Mouse (Mus musculus) forebrain, embryonic 13.5 days (tissue): ENCODE measurements at regions not wholly inside any gene's neighbourhood (a gene's known extent, or its start where the extent isn't known, plus 50 kb on each side); places are given as distances from the start of the nearest gene placed in this dataset.

ENCODE experiments used
- ATAC-seq: fragments of 200-750 bp; cut with Nextera tagmentation; 2 replicates; pipeline ENCODE4 v1.8.0; 2017
- H3K27ac ChIP-seq: fragments of 300-500 bp; sonication (generic); 2 replicates; pipeline ENCODE4 v1.5.1; 2015; ENCODE audit warnings: inconsistent platforms, mild to moderate bottlenecking, moderate library complexity
- H3K27me3 ChIP-seq: fragments of 300-500 bp; sonication (generic); 2 replicates; pipeline ENCODE4 v1.6.1; 2015; ENCODE audit warnings: mild to moderate bottlenecking, inconsistent platforms
- H3K36me3 ChIP-seq: fragments of 300-500 bp; sonication (generic); 2 replicates; pipeline ENCODE4 v1.6.1; 2015; ENCODE audit warnings: mild to moderate bottlenecking, inconsistent platforms; ENCODE audit not compliant: poor library complexity, severe bottlenecking
- H3K4me1 ChIP-seq: fragments of 300-500 bp; sonication (generic); 2 replicates; pipeline ENCODE4 v1.6.1; 2015; ENCODE audit warnings: inconsistent platforms
- H3K4me2 ChIP-seq: fragments of 300-500 bp; sonication (generic); 2 replicates; pipeline ENCODE4 v1.6.1; 2015; ENCODE audit warnings: inconsistent platforms, mild to moderate bottlenecking, moderate library complexity
- H3K4me3 ChIP-seq: fragments of 300-500 bp; sonication (generic); 2 replicates; pipeline ENCODE4 v1.5.1; 2015; ENCODE audit warnings: mild to moderate bottlenecking, inconsistent platforms
- H3K9ac ChIP-seq: fragments of 300-500 bp; sonication (generic); 2 replicates; pipeline ENCODE4 v1.6.1; 2015; ENCODE audit warnings: mild to moderate bottlenecking, inconsistent platforms
- H3K9me3 ChIP-seq: fragments of 300-500 bp; sonication (generic); replicated peaks from 2 replicates; pipeline ENCODE4 v1.6.1; 2016; ENCODE audit warnings: inconsistent platforms
- WGBS: fragments of 180-500 bp; shearing (Covaris S2); methylation state at CpG from one replicate; pipeline ENCODE4 v1.1.7; 2015; 5-methylcytosine and 5-hydroxymethylcytosine counted together

- WGBS = 60% methylated on average over 5 of the region's 5 CpGs
- no peak for ATAC-seq
Observed at GRCm38 (mm10) chr8:116403366-116403765, 101.4 kb upstream of the Dynlrb2 start.

DNA sequence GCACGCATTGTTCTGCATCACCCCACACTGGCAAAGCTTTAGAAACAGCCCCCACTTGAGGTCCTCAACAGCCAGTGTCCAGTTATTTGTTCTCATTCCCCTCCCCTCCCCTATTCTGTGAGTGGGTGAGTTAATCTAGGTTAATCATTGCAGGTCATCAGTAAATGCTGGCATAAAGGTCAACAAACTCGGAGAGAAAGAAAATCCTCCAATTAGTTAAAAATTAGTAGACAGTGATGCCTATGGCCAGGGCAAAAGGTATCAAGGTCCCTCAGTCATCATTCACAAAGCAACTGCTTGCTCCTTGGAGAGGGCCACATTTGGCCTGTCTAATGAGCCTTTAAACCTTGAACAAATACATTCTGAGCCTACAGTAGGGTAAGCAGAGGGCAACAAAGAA lies 105.3 kb upstream of the Dynlrb2 start:
- H3K4me1 ChIP-seq = no peaks in the 10 kb centered on the region
- no peak overlapping the region for H3K4me3 ChIP-seq
- no peak overlapping the region for H3K4me2 ChIP-seq
- no peak overlapping the region for H3K9ac ChIP-seq
- ATAC-seq = no peak
- peaks cover 3% of the 10 kb centered on the region; the same call in 1 of the 2 replicates for H3K9me3 ChIP-seq
- WGBS = 56% methylated on average over 2 of the region's 2 CpGs
- H3K27ac ChIP-seq = no peak overlapping the region
- H3K36me3 ChIP-seq = no peaks in the 10 kb centered on the region
- H3K27me3 ChIP-seq = no peaks in the 10 kb centered on the region

More at GRCm38 (mm10) chr8:116403366-116403765, 101.4 kb upstream of the Dynlrb2 start:
- Histone ChIP-seq H3K36me3 (no peaks in the 10 kb centered on the region), H3K4me3 (no peak overlapping the region), H3K27me3 (no peaks in the 10 kb centered on the region), H3K9ac (no peak overlapping the region), H3K4me1 (no peaks in the 10 kb centered on the region), H3K9me3 (no peaks in the 10 kb centered on the region; the same call in 1 of the 2 replicates), H3K27ac (no peak overlapping the region), H3K4me2 (no peak overlapping the region)

- no peak for ATAC-seq
- Histone ChIP-seq H3K9ac (no peak overlapping the region), H3K4me2 (no peak overlapping the region), H3K27ac (no peak overlapping the region), H3K27me3 (no peaks in the 10 kb centered on the region), H3K36me3 (no peaks in the 10 kb centered on the region), H3K9me3 (peaks cover 3% of the 10 kb centered on the region; the same call in 1 of the 2 replicates), H3K4me1 (no peaks in the 10 kb centered on the region), H3K4me3 (no peak overlapping the region)
- WGBS = 78% methylated on average over 11 of the region's 11 CpGs
Observed at GRCm38 (mm10) chr8:116398565-116399205, 106.1 kb upstream of the Dynlrb2 start.

GRCm38 (mm10) chr8:116385193-116385955 lies 119.4 kb upstream of the Dynlrb2 start:
- H3K36me3 ChIP-seq = no peaks in the 10 kb centered on the region
- peaks cover 47% of the 10 kb centered on the region for H3K27me3 ChIP-seq
- 69% methylated on average over 23 of the region's 23 CpGs for WGBS
- H3K4me2 ChIP-seq = peak overlapping the region; percentile 45
- no peaks in the 10 kb centered on the region for H3K9me3 ChIP-seq
- ATAC-seq = no peak
- 0 out of 2 replicates have a peak overlapping the region, but pooled peaks have one; percentile 7 for H3K4me3 ChIP-seq
- H3K27ac ChIP-seq = peak overlapping the region; percentile 63
- H3K9ac ChIP-seq = no peak overlapping the region
- peaks cover 17% of the 10 kb centered on the region for H3K4me1 ChIP-seq

DNA sequence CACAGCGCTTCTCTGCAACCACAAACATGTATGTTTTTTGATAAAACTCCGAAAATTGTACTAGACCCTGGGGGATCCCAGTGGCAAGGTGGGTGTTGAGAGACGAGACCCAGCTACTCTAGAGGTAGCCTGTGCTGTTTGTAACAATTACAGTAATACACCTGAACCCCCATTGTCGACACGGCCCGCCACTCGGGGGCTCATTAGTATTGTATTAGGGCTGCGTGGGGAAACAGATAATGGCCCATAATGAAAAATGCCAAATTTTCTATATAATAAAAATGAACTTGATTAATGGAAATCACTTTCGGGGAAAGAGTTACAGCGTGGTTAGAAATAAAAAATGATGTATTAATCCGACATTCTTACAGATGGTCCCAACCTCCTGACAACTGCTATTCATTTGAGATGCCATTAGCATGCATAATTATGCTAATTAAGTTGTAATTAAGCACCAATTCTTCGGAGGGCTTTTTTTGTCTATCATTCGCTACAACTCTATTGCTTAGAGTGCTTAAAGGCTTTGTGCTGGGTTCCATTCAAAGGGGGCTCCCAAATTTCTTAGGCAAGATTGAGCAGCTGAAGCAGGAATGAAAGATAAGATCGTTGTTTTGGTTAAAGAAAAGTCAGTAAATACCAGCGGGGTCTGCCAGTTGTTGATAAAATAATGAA lies 120.2 kb upstream of the Dynlrb2 start:
- peak overlapping the region; percentile 45 for H3K4me2 ChIP-seq
- no peaks in the 10 kb centered on the region for H3K36me3 ChIP-seq
- H3K9me3 ChIP-seq = no peaks in the 10 kb centered on the region
- no peak overlapping the region for H3K9ac ChIP-seq
- H3K4me1 ChIP-seq = peaks cover 22% of the 10 kb centered on the region
- H3K27me3 ChIP-seq = peaks cover 48% of the 10 kb centered on the region
- H3K4me3 ChIP-seq = 0 out of 2 replicates have a peak overlapping the region, but pooled peaks have one; percentile 7
- 0 out of 2 replicates have a peak overlapping the region, but pooled peaks have one; percentile 49 for H3K27ac ChIP-seq
- ATAC-seq = peak; percentile 85
- 32% methylated on average over 15 of the region's 15 CpGs for WGBS

GRCm38 (mm10) chr8:116383495-116384417 lies 121.0 kb upstream of the Dynlrb2 start:
- whole genome bisulfite sequencing = 49% methylated on average over 13 of the region's 14 CpGs
- Histone ChIP-seq H3K9ac (no peak overlapping the region), H3K4me2 (no peak overlapping the region), H3K27ac (peak overlapping the region; percentile 49; the same call in 1 of the 2 replicates), H3K4me1 (peaks cover 24% of the 10 kb centered on the region), H3K36me3 (no peaks in the 10 kb centered on the region), H3K4me3 (no peak overlapping the region), H3K27me3 (peaks cover 48% of the 10 kb centered on the region), H3K9me3 (no peaks in the 10 kb centered on the region)
- peak; percentile 55; the same call in 1 of the 2 replicates for ATAC-seq

GRCm38 (mm10) chr8:116383036-116383435 lies 121.7 kb upstream of the Dynlrb2 start:
- Histone ChIP-seq H3K4me3 (no peak overlapping the region), H3K36me3 (no peaks in the 10 kb centered on the region), H3K4me1 (peaks cover 24% of the 10 kb centered on the region), H3K9me3 (no peaks in the 10 kb centered on the region), H3K9ac (no peak overlapping the region), H3K27ac (no peak overlapping the region), H3K27me3 (peaks cover 45% of the 10 kb centered on the region), H3K4me2 (no peak overlapping the region)
- no peak for ATAC-seq
- WGBS = 85% methylated on average over 8 of the region's 8 CpGs

DNA sequence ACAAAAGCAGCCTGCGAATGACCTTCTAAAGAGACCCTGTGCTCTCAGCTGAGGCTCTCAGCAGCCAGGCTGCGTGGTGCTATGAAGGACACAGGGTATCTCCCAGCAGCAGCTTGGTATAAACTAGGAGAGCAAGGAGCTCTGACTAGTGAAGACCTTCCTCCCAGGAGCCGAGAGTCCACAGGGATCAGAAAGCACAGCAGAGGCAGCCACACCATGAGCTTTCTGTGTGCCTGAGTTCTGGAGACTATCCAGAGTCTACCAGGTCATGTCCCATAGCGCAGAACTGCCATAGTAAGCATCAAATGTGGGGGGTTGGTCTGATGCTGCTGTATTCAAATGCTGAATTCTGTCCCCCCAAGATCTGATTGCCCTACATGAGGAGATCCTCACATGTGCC lies 124.2 kb upstream of the Dynlrb2 start:
- Histone ChIP-seq H3K4me3 (no peak overlapping the region), H3K9ac (no peak overlapping the region), H3K27ac (no peak overlapping the region), H3K4me2 (no peak overlapping the region), H3K9me3 (no peaks in the 10 kb centered on the region), H3K36me3 (no peaks in the 10 kb centered on the region), H3K4me1 (peaks cover 19% of the 10 kb centered on the region), H3K27me3 (peaks cover 23% of the 10 kb centered on the region)
- 96% methylated on average over 4 of the region's 4 CpGs for WGBS
- no peak for ATAC-seq

- 67% methylated on average over 3 of the region's 3 CpGs for WGBS
- Histone ChIP-seq H3K9ac (no peak overlapping the region), H3K4me3 (no peak overlapping the region), H3K27ac (no peak overlapping the region), H3K4me2 (no peak overlapping the region), H3K36me3 (no peaks in the 10 kb centered on the region), H3K9me3 (no peaks in the 10 kb centered on the region), H3K4me1 (peaks cover 14% of the 10 kb centered on the region), H3K27me3 (peaks cover 20% of the 10 kb centered on the region)
- ATAC-seq = no peak
Observed at GRCm38 (mm10) chr8:116379851-116380250, 124.9 kb upstream of the Dynlrb2 start.

- no peak overlapping the region for H3K9ac ChIP-seq
- ATAC-seq = no peak
- H3K4me1 ChIP-seq = peaks cover 24% of the 10 kb centered on the region
- H3K4me2 ChIP-seq = no peak overlapping the region
- H3K27me3 ChIP-seq = 0 out of 2 replicates have a peak, but pooled peaks cover 4% of the 10 kb centered on the region
- H3K36me3 ChIP-seq = no peaks in the 10 kb centered on the region
- no peak overlapping the region for H3K27ac ChIP-seq
- H3K9me3 ChIP-seq = no peaks in the 10 kb centered on the region
- H3K4me3 ChIP-seq = no peak overlapping the region
- 94% methylated on average over 5 of the region's 5 CpGs for WGBS
Observed at GRCm38 (mm10) chr8:116375758-116376157, 129.0 kb upstream of the Dynlrb2 start.

DNA sequence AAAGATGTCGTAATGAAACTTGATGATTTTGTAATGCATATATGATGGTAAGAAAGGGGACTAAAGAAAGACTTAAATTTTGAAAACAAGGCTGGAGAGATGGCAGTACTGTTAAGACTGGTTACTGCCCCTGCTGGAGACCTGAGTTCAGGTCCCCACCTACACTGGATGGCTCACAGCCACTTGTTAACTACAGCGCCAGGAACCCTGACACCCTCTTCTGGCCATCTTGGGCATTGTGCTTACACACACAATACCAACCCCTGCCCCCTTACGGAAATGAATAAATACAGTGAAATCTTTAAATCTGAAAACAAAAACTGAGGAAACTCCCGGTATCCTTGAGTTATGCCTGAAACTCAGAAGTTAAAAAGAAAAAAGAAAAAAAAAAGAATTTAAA lies 131.7 kb upstream of the Dynlrb2 start:
- H3K36me3 ChIP-seq = no peaks in the 10 kb centered on the region
- WGBS = 86% methylated on average over 4 of the region's 4 CpGs
- H3K9me3 ChIP-seq = no peaks in the 10 kb centered on the region
- H3K9ac ChIP-seq = no peak overlapping the region
- H3K4me2 ChIP-seq = no peak overlapping the region
- H3K4me3 ChIP-seq = no peak overlapping the region
- no peaks in the 10 kb centered on the region for H3K27me3 ChIP-seq
- H3K4me1 ChIP-seq = peaks cover 20% of the 10 kb centered on the region
- H3K27ac ChIP-seq = no peak overlapping the region
- ATAC-seq = no peak
